Mouse (Mus musculus) lung, embryonic 16.5 days (tissue): Measurements from ENCODE around the gene Clec1a. TPM values are rescaled to one million over a fixed set of nuclear protein-coding genes. Genes with fewer than 3 reads are reported as not detected.

Source experiments
- ATAC-seq: fragments of 200-750 bp; cut with Nextera tagmentation; 2 replicates; pipeline ENCODE4 v1.8.0; 2017; ENCODE audit warnings: low read depth, mild to moderate bottlenecking, moderate library complexity
- H3K27ac ChIP-seq: fragments of 300-500 bp; sonication (generic); 2 replicates; pipeline ENCODE4 v1.5.1; 2014; ENCODE audit warnings: mild to moderate bottlenecking, control low read depth, low read length
- H3K27me3 ChIP-seq: fragments of 300-500 bp; sonication (generic); 2 replicates; pipeline ENCODE4 v1.6.1; 2014; ENCODE audit warnings: low read depth, low read length, mixed read lengths; ENCODE audit not compliant: control insufficient read depth, insufficient read depth
- H3K36me3 ChIP-seq: fragments of 300-500 bp; sonication (generic); 2 replicates; pipeline ENCODE4 v1.6.1; 2014; ENCODE audit warnings: low read length; ENCODE audit not compliant: control insufficient read depth, insufficient read depth
- H3K4me1 ChIP-seq: fragments of 300-500 bp; sonication (generic); replicated peaks from 2 replicates; pipeline ENCODE4 v1.6.1; 2014; ENCODE audit warnings: low read length, mixed read lengths; ENCODE audit not compliant: control insufficient read depth, insufficient read depth
- H3K4me2 ChIP-seq: fragments of 300-500 bp; sonication (generic); 2 replicates; pipeline ENCODE4 v1.6.1; 2014; ENCODE audit warnings: low read depth, low read length, control low read depth
- H3K4me3 ChIP-seq: fragments of 300-500 bp; sonication (generic); 2 replicates; pipeline ENCODE4 v1.5.1; 2014; ENCODE audit warnings: mild to moderate bottlenecking, low read length, control low read depth
- H3K9ac ChIP-seq: fragments of 300-500 bp; sonication (generic); 2 replicates; pipeline ENCODE4 v1.6.1; 2014; ENCODE audit warnings: low read length, control low read depth
- H3K9me3 ChIP-seq: fragments of 300-500 bp; sonication (generic); 2 replicates; pipeline ENCODE4 v1.6.1; 2016; ENCODE audit warnings: low read length; ENCODE audit not compliant: control insufficient read depth
- WGBS: fragments of 180-500 bp; shearing (Covaris S2); extraction: QIAGEN DNeasy Blood & Tissue Kit; methylation state at CpG from one replicate; pipeline ENCODE4 v1.1.7; 2014; 5-methylcytosine and 5-hydroxymethylcytosine counted together
- polyA plus RNA-seq: library from polyadenylated mRNA; unstranded; fragments of >200 nt; fragmentation: Nextera tagmentation; extraction: Ambion mirVana; gene quantifications from 2 replicates; pipeline ENCODE4 v1.2.1, GENCODE M21; 2015

The Clec1a gene
- polyA plus RNA-seq, 1 experiment from 2014 or later = 35.9 TPM

- H3K9me3 ChIP-seq = no peaks in the 10 kb centered on the region
- no peaks in the 10 kb centered on the region; the same call in 1 of the 2 replicates for H3K4me1 ChIP-seq
- no peaks in the 10 kb centered on the region for H3K27me3 ChIP-seq
- peak overlapping the region; percentile 27 for H3K4me2 ChIP-seq
- peak overlapping the region; percentile 3; the same call in 1 of the 2 replicates for H3K27ac ChIP-seq
- 55% methylated on average over 6 of the region's 6 CpGs for WGBS
- peak overlapping the region; percentile 33 for H3K4me3 ChIP-seq
- 0 out of 2 replicates have a peak overlapping the region, but pooled peaks have one; percentile 40 for H3K9ac ChIP-seq
- no peaks in the 10 kb centered on the region for H3K36me3 ChIP-seq
- 0 out of 2 replicates have a peak, but pooled peaks have one; percentile 45 for ATAC-seq
These were observed 2.1 kb downstream of the Clec1a start for GRCm38 (mm10) chr6:129449743-129450142.

DNA sequence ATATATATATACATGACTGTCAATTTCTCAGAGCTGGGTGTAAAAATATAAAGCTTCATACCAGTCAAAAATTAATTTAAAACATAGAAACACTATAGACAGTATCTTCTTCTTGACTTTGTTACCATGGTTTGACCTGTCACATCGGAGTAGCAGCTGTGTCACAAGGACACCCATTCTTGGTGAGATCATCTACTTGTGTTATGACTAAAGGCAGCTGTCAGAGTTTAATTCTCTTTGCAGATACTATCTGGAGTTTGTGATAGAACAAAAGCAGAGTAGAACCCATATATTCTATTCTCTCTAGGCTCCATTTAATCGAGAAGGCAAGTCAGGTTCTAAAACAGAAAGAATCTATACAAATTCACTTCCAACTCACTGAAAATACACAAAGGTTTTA, 13.8 kb downstream of the Clec1a start:
- Histone ChIP-seq H3K36me3 (no peaks in the 10 kb centered on the region), H3K4me3 (no peak overlapping the region), H3K27ac (no peak overlapping the region), H3K9ac (no peak overlapping the region), H3K4me2 (no peak overlapping the region), H3K27me3 (no peaks in the 10 kb centered on the region), H3K9me3 (no peaks in the 10 kb centered on the region), H3K4me1 (no peaks in the 10 kb centered on the region)
- WGBS = 82% methylated on average over 2 of the region's 2 CpGs
- ATAC-seq = no peak

DNA sequence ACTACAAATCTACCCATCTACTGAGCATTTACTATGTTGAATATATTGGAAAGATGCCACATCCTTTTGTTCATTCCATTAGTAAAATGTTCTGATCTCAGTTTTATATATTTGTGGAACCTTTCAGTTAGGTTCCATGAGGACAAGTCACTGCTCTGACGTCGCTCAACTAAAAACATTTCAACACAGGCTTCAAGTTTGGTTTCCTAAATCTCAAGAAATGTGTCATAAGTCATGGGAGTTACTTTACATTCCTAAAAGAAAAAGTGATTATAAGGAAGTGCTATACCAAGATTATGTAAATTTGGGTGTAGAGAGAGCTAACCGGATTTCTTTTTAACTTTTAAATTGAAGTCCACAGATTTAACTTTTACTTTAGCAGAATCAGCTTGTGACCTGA, 15.8 kb downstream of the Clec1a start:
- no peak overlapping the region for H3K27ac ChIP-seq
- no peak overlapping the region for H3K4me3 ChIP-seq
- no peak overlapping the region for H3K4me2 ChIP-seq
- 76% methylated on average over 3 of the region's 3 CpGs for WGBS
- H3K9me3 ChIP-seq = no peaks in the 10 kb centered on the region
- no peaks in the 10 kb centered on the region for H3K4me1 ChIP-seq
- no peak for ATAC-seq
- H3K36me3 ChIP-seq = no peaks in the 10 kb centered on the region
- H3K27me3 ChIP-seq = no peaks in the 10 kb centered on the region
- H3K9ac ChIP-seq = no peak overlapping the region

GRCm38 (mm10) chr6:129434239-129434638, 17.6 kb downstream of the Clec1a start:
- Histone ChIP-seq H3K4me2 (no peak overlapping the region), H3K36me3 (no peaks in the 10 kb centered on the region), H3K9me3 (no peaks in the 10 kb centered on the region), H3K27me3 (no peaks in the 10 kb centered on the region), H3K4me1 (no peaks in the 10 kb centered on the region), H3K9ac (no peak overlapping the region), H3K4me3 (no peak overlapping the region), H3K27ac (no peak overlapping the region)
- no peak for ATAC-seq
- 76% methylated on average over 5 of the region's 5 CpGs for whole genome bisulfite sequencing

- ATAC-seq = no peak
- H3K9me3 ChIP-seq = no peaks in the 10 kb centered on the region
- H3K36me3 ChIP-seq = no peaks in the 10 kb centered on the region
- WGBS = 59% methylated on average over 4 of the region's 4 CpGs
- no peak overlapping the region for H3K27ac ChIP-seq
- H3K4me1 ChIP-seq = peaks cover 14% of the 10 kb centered on the region; the same call in 1 of the 2 replicates
- no peaks in the 10 kb centered on the region for H3K27me3 ChIP-seq
- no peak overlapping the region for H3K4me2 ChIP-seq
- H3K4me3 ChIP-seq = no peak overlapping the region
- H3K9ac ChIP-seq = no peak overlapping the region
These were observed 24.5 kb downstream of the Clec1a start for GRCm38 (mm10) chr6:129427281-129427680.

DNA sequence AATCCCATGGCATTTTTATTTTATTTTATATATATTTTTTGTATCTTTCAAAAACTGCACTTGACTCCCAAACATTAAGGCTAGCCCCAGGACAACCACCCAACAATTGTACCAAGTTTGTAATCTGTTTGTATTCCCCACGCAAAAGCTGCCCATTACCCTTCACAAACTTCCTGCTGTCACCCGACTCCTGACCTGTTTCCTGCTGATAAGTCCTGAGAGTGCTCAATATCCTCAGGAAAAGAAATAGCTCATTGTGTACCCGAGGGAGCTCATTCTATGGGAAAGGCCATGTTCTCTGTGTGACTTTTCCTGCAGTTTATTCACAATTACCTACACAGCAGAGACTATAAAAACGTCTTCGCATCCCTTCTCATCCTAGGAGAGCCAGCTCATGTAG, 26.0 kb downstream of the Clec1a start:
- Histone ChIP-seq H3K9me3 (no peaks in the 10 kb centered on the region), H3K27ac (no peak overlapping the region), H3K4me3 (no peak overlapping the region), H3K4me2 (no peak overlapping the region), H3K36me3 (no peaks in the 10 kb centered on the region), H3K27me3 (no peaks in the 10 kb centered on the region), H3K9ac (no peak overlapping the region), H3K4me1 (peaks cover 14% of the 10 kb centered on the region; the same call in 1 of the 2 replicates)
- ATAC-seq = peak; percentile 78
- WGBS = 24% methylated on average over 5 of the region's 5 CpGs

DNA sequence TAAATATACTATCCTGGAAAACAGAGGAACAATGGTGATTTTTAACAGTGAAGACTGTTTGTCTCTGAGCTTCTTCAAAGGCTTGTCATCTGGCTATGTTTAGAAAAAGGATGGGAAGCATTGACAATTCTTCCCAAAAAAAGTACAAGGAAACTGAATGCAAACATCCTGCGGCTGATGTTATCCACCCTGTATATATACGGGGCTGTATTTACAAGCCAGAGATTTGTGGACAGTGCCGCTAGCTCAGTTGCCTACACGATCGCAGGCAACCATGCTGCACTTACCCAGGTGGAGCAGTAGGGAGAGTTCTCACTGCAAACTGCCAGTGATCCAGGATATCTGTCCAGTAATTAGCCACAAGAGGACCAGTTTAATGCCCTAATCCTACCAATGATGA, 26.6 kb downstream of the Clec1a start:
- Histone ChIP-seq H3K9ac (no peak overlapping the region), H3K36me3 (no peaks in the 10 kb centered on the region), H3K27me3 (no peaks in the 10 kb centered on the region), H3K9me3 (no peaks in the 10 kb centered on the region), H3K4me3 (no peak overlapping the region), H3K27ac (peak overlapping the region; percentile 59; the same call in 1 of the 2 replicates), H3K4me2 (no peak overlapping the region), H3K4me1 (peaks cover 14% of the 10 kb centered on the region; the same call in 1 of the 2 replicates)
- WGBS = 31% methylated on average over 5 of the region's 5 CpGs
- peak; percentile 81 for ATAC-seq

DNA sequence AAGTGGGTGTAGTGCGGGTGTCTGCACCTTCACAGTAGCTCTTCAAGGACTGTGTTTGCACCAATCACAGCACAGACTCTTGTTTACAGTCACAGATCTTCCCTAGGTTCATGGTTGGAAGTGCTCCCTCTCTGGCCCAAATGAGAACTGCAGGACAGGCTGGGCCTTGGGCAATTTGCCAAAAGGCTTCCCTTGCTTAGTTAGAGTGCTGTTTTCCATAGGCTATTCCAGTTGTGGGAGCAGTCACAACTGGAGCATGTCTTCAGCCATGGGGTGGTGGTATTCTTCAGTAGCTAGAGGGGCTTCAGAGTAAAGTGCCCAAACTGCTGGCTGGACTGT, 28.1 kb downstream of the Clec1a start:
- peaks cover 14% of the 10 kb centered on the region; the same call in 1 of the 2 replicates for H3K4me1 ChIP-seq
- H3K9ac ChIP-seq = no peak overlapping the region
- H3K9me3 ChIP-seq = no peaks in the 10 kb centered on the region
- no peak overlapping the region for H3K4me2 ChIP-seq
- ATAC-seq = peak; percentile 58
- 13% methylated on average over 1 of the region's 1 CpGs for WGBS
- no peaks in the 10 kb centered on the region for H3K36me3 ChIP-seq
- no peak overlapping the region for H3K4me3 ChIP-seq
- H3K27me3 ChIP-seq = no peaks in the 10 kb centered on the region
- peak overlapping the region; percentile 7; the same call in 1 of the 2 replicates for H3K27ac ChIP-seq

GRCm38 (mm10) chr6:129423040-129423733, 28.6 kb downstream of the Clec1a start:
- Histone ChIP-seq H3K4me1 (peaks cover 14% of the 10 kb centered on the region; the same call in 1 of the 2 replicates), H3K4me3 (no peak overlapping the region), H3K4me2 (no peak overlapping the region), H3K27me3 (no peaks in the 10 kb centered on the region), H3K9ac (no peak overlapping the region), H3K9me3 (no peaks in the 10 kb centered on the region), H3K27ac (peak overlapping the region; percentile 62), H3K36me3 (no peaks in the 10 kb centered on the region)
- peak; percentile 70; the same call in 1 of the 2 replicates for ATAC-seq
- 54% methylated on average over 4 of the region's 4 CpGs for WGBS
